In genomic region chr6:113178286-113179194, GRCm38 (mm10) we compare ENCODE assay signal across 10 mouse cellular contexts. TPM values are rescaled to one million over a fixed set of nuclear protein-coding genes. Genes with fewer than 3 reads are reported as not detected.
A peak's percentile ranks its signal among the peaks of the same experiment; 100 is the strongest.
DNase-seq lines count a peak whose midpoint lies in the region; ATAC-seq lines count a peak whose summit lies in the region.
"Had no signal": no experiment of that assay in that cellular context is flagged by ENCODE, and none has a peak within 500 bp of the region (broad histone marks: within the 10 kb centered on the region; RNA-seq: fewer than 3 reads in every experiment).

No protein-coding gene starts in this region.

- H3K36me3 ChIP-seq in forebrain, embryonic 11.5 days (ENCODE audit: control insufficient read depth, insufficient read depth, low read length): no peaks in the 10 kb centered on the region
- H3K36me3 ChIP-seq in forebrain, embryonic 10.5 days (replicated peaks): peaks cover 15% of the 10 kb centered on the region; the same call in 1 of the 2 replicates
- H3K36me3 ChIP-seq in heart, embryonic 12.5 days: no peaks in the 10 kb centered on the region
- H3K36me3 ChIP-seq: kidney, embryonic 15.5 days had no signal

- no peak overlapping the region for H3K4me3 ChIP-seq in forebrain, embryonic 11.5 days (ENCODE audit: low read depth, low read length)
- H3K4me3 ChIP-seq in forebrain, embryonic 10.5 days: no peak overlapping the region
- no peak overlapping the region for H3K4me3 ChIP-seq in heart, embryonic 12.5 days
- H3K4me3 ChIP-seq: kidney, embryonic 15.5 days had no signal

- 20% methylated on average over 14 of the region's 14 CpGs for WGBS in forebrain, embryonic 11.5 days
- 22% methylated on average over 14 of the region's 14 CpGs for WGBS in forebrain, embryonic 10.5 days
- 23% methylated on average over 14 of the region's 14 CpGs for WGBS in heart, embryonic 12.5 days

- H3K27ac ChIP-seq in forebrain, embryonic 11.5 days (ENCODE audit: low read depth, low read length): no peak overlapping the region
- no peak overlapping the region for H3K27ac ChIP-seq in forebrain, embryonic 10.5 days
- H3K27ac ChIP-seq in heart, embryonic 12.5 days (ENCODE audit: poor library complexity, severe bottlenecking): no peak overlapping the region
- H3K27ac ChIP-seq: kidney, embryonic 15.5 days had no signal

- H3K9me3 ChIP-seq in forebrain, embryonic 11.5 days (ENCODE audit: control insufficient read depth, low read length): no peaks in the 10 kb centered on the region
- H3K9me3 ChIP-seq in forebrain, embryonic 10.5 days: no peaks in the 10 kb centered on the region
- no peaks in the 10 kb centered on the region for H3K9me3 ChIP-seq in heart, embryonic 12.5 days (replicated peaks)
- H3K9me3 ChIP-seq: kidney, embryonic 15.5 days had no signal

- 0 out of 2 replicates have a peak, but pooled peaks cover 2% of the 10 kb centered on the region for H3K4me1 ChIP-seq in forebrain, embryonic 11.5 days (replicated peaks; ENCODE audit: control insufficient read depth, insufficient read depth, low read length)
- H3K4me1 ChIP-seq in forebrain, embryonic 10.5 days: peaks cover 18% of the 10 kb centered on the region
- no peaks in the 10 kb centered on the region for H3K4me1 ChIP-seq in heart, embryonic 12.5 days (replicated peaks)
- H3K4me1 ChIP-seq: kidney, embryonic 15.5 days had no signal

- intact Hi-C loops in left cerebral cortex, postnatal 14 days (cut with DNase I): no loop called here

- no peak overlapping the region for H3K4me2 ChIP-seq in forebrain, embryonic 11.5 days (ENCODE audit: low read depth, low read length, severe bottlenecking)
- H3K4me2 ChIP-seq in heart, embryonic 12.5 days: no peak overlapping the region
- H3K4me2 ChIP-seq: kidney, embryonic 15.5 days had no signal

- H3K9ac ChIP-seq in forebrain, embryonic 11.5 days (ENCODE audit: low read length): no peak overlapping the region
- H3K9ac ChIP-seq in heart, embryonic 12.5 days: no peak overlapping the region
- H3K9ac ChIP-seq: kidney, embryonic 15.5 days had no signal

- peak; percentile 63 for ATAC-seq in forebrain, embryonic 11.5 days (replicated peaks; ENCODE audit: low FRiP score)
- ATAC-seq in heart, embryonic 12.5 days (ENCODE audit: insufficient number of reproducible peaks, low FRiP score): no peak

- no peaks in the 10 kb centered on the region for H3K27me3 ChIP-seq in forebrain, embryonic 11.5 days (ENCODE audit: control insufficient read depth, insufficient read depth, low read length)
- H3K27me3 ChIP-seq in forebrain, embryonic 10.5 days (ENCODE audit: poor library complexity, severe bottlenecking): no peaks in the 10 kb centered on the region
- peaks cover 19% of the 10 kb centered on the region for H3K27me3 ChIP-seq in heart, embryonic 12.5 days (replicated peaks)
- H3K27me3 ChIP-seq: kidney, embryonic 15.5 days had no signal

- DNase-seq in forebrain, embryonic 11.5 days (ENCODE audit: low spot score): no peak
- DNase-seq in forebrain, embryonic 10.5 days (ENCODE audit: extremely low spot score, low spot score): no peak
- DNase-seq in frontal cortex, postnatal 36 days (ENCODE audit: low spot score in 2 of 2): peak; percentile 68 to 76
- DNase-seq in left cerebral cortex, postnatal 14 days (ENCODE audit: low spot score in 2 of 2): peak; percentile 76 to 81
- peak; percentile 62 for DNase-seq in right cerebral cortex, postnatal 14 days
- DNase-seq in thymus, adult 18-20 months: no peak
- no peak for DNase-seq in heart, adult 9 months (ENCODE audit: low spot score in 2 of 2)
- DNase-seq: gastrocnemius, postnatal 25 days had no signal

RNA-seq across cellular contexts. Expression of gene Lhfpl4, which starts 16.6 kb away (rescaled TPM):
- 6.6 and 6.8 TPM in 2 replicates for polyA plus RNA-seq in forebrain, embryonic 11.5 days (2014; fragmentation: Nextera tagmentation; extraction: Ambion mirVana)
- 10.8 and 11.4 TPM in 2 replicates for polyA plus RNA-seq in forebrain, embryonic 10.5 days (2016; fragmentation: Nextera tagmentation; extraction: Ambion mirVana)
- total RNA-seq in left cerebral cortex, postnatal 14 days (2021): 10 to 100 TPM; 98.3 to 98.4 TPM
- polyA plus RNA-seq in heart, embryonic 12.5 days (2016; fragmentation: Nextera tagmentation; extraction: Ambion mirVana): 0.37 TPM in 2 replicates

RNA-seq across cellular contexts. Expression of gene Mtmr14, which starts 59.1 kb away (rescaled TPM):
- 50.5 and 50.8 TPM in 2 replicates for polyA plus RNA-seq in forebrain, embryonic 11.5 days (2014; fragmentation: Nextera tagmentation; extraction: Ambion mirVana)
- polyA plus RNA-seq in forebrain, embryonic 10.5 days (2016; fragmentation: Nextera tagmentation; extraction: Ambion mirVana): 42.0 and 45.1 TPM in 2 replicates
- 10 to 100 TPM; 21.3 to 21.6 TPM for total RNA-seq in left cerebral cortex, postnatal 14 days (2021)
- 25.1 and 27.7 TPM in 2 replicates for polyA plus RNA-seq in heart, embryonic 12.5 days (2016; fragmentation: Nextera tagmentation; extraction: Ambion mirVana)

Comparison
In these comparisons a context has a peak if more than half of its experiments do, and no peak if none do; other contexts are left out.
1. DNase-seq: peak in frontal cortex, postnatal 36 days (2 of 2), left cerebral cortex, postnatal 14 days (2 of 2) and right cerebral cortex, postnatal 14 days (single experiment); none in forebrain, embryonic 11.5 days (single experiment), forebrain, embryonic 10.5 days (single experiment), thymus, adult 18-20 months (0 of 2) and heart, adult 9 months (0 of 2).